ENCODE assay signal across 28 mouse cellular contexts in genomic region chr3:106991334-106991733, GRCm38 (mm10). TPM values are rescaled to one million over a fixed set of nuclear protein-coding genes. Genes with fewer than 3 reads are reported as not detected.
DNase-seq lines count a peak whose midpoint lies in the region; ATAC-seq and TF ChIP-seq lines count a peak whose summit lies in the region.
"Had no signal": no experiment of that assay in that cellular context is flagged by ENCODE, and none has a peak within 500 bp of the region (broad histone marks: within the 10 kb centered on the region; RNA-seq: fewer than 3 reads in every experiment).

No protein-coding gene starts in this region.

- WGBS in intestine, embryonic 15.5 days, result 77% methylated on average over 1 of the region's 1 CpGs
- WGBS in intestine, postnatal 0 days, result 87% methylated on average over 1 of the region's 1 CpGs

- H3K27ac ChIP-seq in CH12.LX (ENCODE audit: insufficient read depth, low read depth), result no peak overlapping the region
- no peak overlapping the region for H3K27ac ChIP-seq in intestine, embryonic 15.5 days
- H3K27ac ChIP-seq in intestine, postnatal 0 days (ENCODE audit: low read depth, low read length), result no peak overlapping the region
- H3K27ac ChIP-seq: embryonic facial prominence, embryonic 12.5 days; embryonic facial prominence, embryonic 15.5 days; gastrocnemius, adult 2 months; heart, embryonic 10.5 days; heart, embryonic 13.5 days; hindbrain, embryonic 15.5 days had no signal

- no peak for TF ChIP-seq RAD21 in CH12.LX (IDR thresholded peaks at IDR 0.05; ENCODE audit: low read depth, low read length)

- no peak for TF ChIP-seq POLR2A in CH12.LX (IDR thresholded peaks at IDR 0.05; ENCODE audit: low read depth, low read length)

- no peaks in the 10 kb centered on the region for H3K36me3 ChIP-seq in megakaryocyte, embryonic 14.5 days (replicated peaks; ENCODE audit: low read length)
- H3K36me3 ChIP-seq in CH12.LX (replicated peaks in 1 of 2; ENCODE audit: control insufficient read depth in 1 of 2, insufficient read depth in 1 of 2, low read length in 1 of 2), result no peaks in the 10 kb centered on the region
- H3K36me3 ChIP-seq in intestine, embryonic 15.5 days, result no peaks in the 10 kb centered on the region
- H3K36me3 ChIP-seq in intestine, postnatal 0 days (ENCODE audit: control insufficient read depth, insufficient read depth), result no peaks in the 10 kb centered on the region
- H3K36me3 ChIP-seq: embryonic facial prominence, embryonic 12.5 days; embryonic facial prominence, embryonic 15.5 days; heart, embryonic 10.5 days; heart, embryonic 13.5 days; hindbrain, embryonic 15.5 days had no signal

- in situ Hi-C loops in CH12.LX (cut with MboI; ENCODE audit: low pct_ligation_motif_present, low pct_unique_long_range_greater_than_20kb, low sequenced_read_pairs), result no loop called here

- TF ChIP-seq CTCF in CH12.LX (conservative IDR thresholded peaks at IDR 0.05 in 1 of 2, IDR thresholded peaks at IDR 0.05 in 1 of 2; ENCODE audit: low read depth in 2 of 2, low read length in 2 of 2), result no peak
- no peak for TF ChIP-seq CTCF in intestine, postnatal 0 days (IDR thresholded peaks at IDR 0.05; ENCODE audit: low read depth)

- no peaks in the 10 kb centered on the region for H3K27me3 ChIP-seq in megakaryocyte, embryonic 14.5 days (replicated peaks)
- no peaks in the 10 kb centered on the region for H3K27me3 ChIP-seq in CH12.LX (replicated peaks)
- no peaks in the 10 kb centered on the region for H3K27me3 ChIP-seq in intestine, embryonic 15.5 days (replicated peaks)
- no peaks in the 10 kb centered on the region for H3K27me3 ChIP-seq in intestine, postnatal 0 days (replicated peaks; ENCODE audit: control insufficient read depth, insufficient read depth, low read length)
- H3K27me3 ChIP-seq: embryonic facial prominence, embryonic 12.5 days; embryonic facial prominence, embryonic 15.5 days; heart, embryonic 13.5 days; hindbrain, embryonic 15.5 days had no signal

- peaks cover 51% of the 10 kb centered on the region for H3K4me1 ChIP-seq in megakaryocyte, embryonic 14.5 days
- H3K4me1 ChIP-seq in CH12.LX (ENCODE audit: control insufficient read depth in 1 of 2, insufficient read depth in 2 of 2), result peaks cover 5 to 22% of the 10 kb centered on the region in 2 experiments; a peak in 3 of 4 replicates
- H3K4me1 ChIP-seq in intestine, embryonic 15.5 days (replicated peaks), result no peaks in the 10 kb centered on the region
- no peaks in the 10 kb centered on the region for H3K4me1 ChIP-seq in intestine, postnatal 0 days (replicated peaks; ENCODE audit: control insufficient read depth, insufficient read depth, low read length)
- H3K4me1 ChIP-seq: embryonic facial prominence, embryonic 12.5 days; embryonic facial prominence, embryonic 15.5 days; heart, embryonic 10.5 days; heart, embryonic 13.5 days; hindbrain, embryonic 15.5 days had no signal

- TF ChIP-seq EP300 in CH12.LX (IDR thresholded peaks at IDR 0.05; ENCODE audit: low read length), result no peak

- H3K4me2 ChIP-seq in CH12.LX (ENCODE audit: insufficient read depth, low read depth, poor library complexity, severe bottlenecking), result peak overlapping the region; percentile 44; the same call in 1 of the 2 replicates
- no peak overlapping the region for H3K4me2 ChIP-seq in intestine, embryonic 15.5 days (replicated peaks)
- H3K4me2 ChIP-seq in intestine, postnatal 0 days (replicated peaks; ENCODE audit: low read depth), result no peak overlapping the region
- H3K4me2 ChIP-seq: embryonic facial prominence, embryonic 12.5 days; embryonic facial prominence, embryonic 15.5 days; heart, embryonic 13.5 days; hindbrain, embryonic 15.5 days had no signal

- no peak for ATAC-seq in megakaryocyte, adult 5-6 weeks (ENCODE audit: poor library complexity, severe bottlenecking)
- no peak for ATAC-seq in intestine, embryonic 15.5 days
- ATAC-seq in intestine, postnatal 0 days, result no peak
- ATAC-seq: forebrain, embryonic 14.5 days; forebrain, postnatal 0 days; Patski had no signal

- H3K4me3 ChIP-seq in megakaryocyte, embryonic 14.5 days (replicated peaks), result peak overlapping the region; percentile 6
- H3K4me3 ChIP-seq in CH12.LX (replicated peaks in 1 of 3; ENCODE audit: low read depth in 2 of 3, low read length in 2 of 3, poor library complexity in 1 of 3), result no peak overlapping the region
- no peak overlapping the region for H3K4me3 ChIP-seq in intestine, embryonic 15.5 days (replicated peaks)
- H3K4me3 ChIP-seq in intestine, postnatal 0 days (ENCODE audit: low read depth, low read length), result no peak overlapping the region
- H3K4me3 ChIP-seq: embryonic facial prominence, embryonic 12.5 days; embryonic facial prominence, embryonic 15.5 days; gastrocnemius, adult 2 months; heart, embryonic 10.5 days; heart, embryonic 13.5 days; hindbrain, embryonic 15.5 days had no signal

- H3K9me3 ChIP-seq in megakaryocyte, embryonic 14.5 days, result no peaks in the 10 kb centered on the region
- no peaks in the 10 kb centered on the region for H3K9me3 ChIP-seq in CH12.LX (replicated peaks; ENCODE audit: low read length)
- H3K9me3 ChIP-seq in intestine, embryonic 15.5 days, result no peaks in the 10 kb centered on the region
- H3K9me3 ChIP-seq in intestine, postnatal 0 days (ENCODE audit: control insufficient read depth), result no peaks in the 10 kb centered on the region
- H3K9me3 ChIP-seq: embryonic facial prominence, embryonic 12.5 days; embryonic facial prominence, embryonic 15.5 days; heart, embryonic 10.5 days; heart, embryonic 13.5 days; hindbrain, embryonic 15.5 days had no signal

- H3K79me2 ChIP-seq in CH12.LX (replicated peaks; ENCODE audit: control insufficient read depth, extremely low read depth, insufficient read depth, poor library complexity, severe bottlenecking), result no peaks in the 10 kb centered on the region

- DNase-seq in 3T3-L1 (ENCODE audit: low read depth, low spot score) (peak; percentile 25), CH12.LX (ENCODE audit: extremely low read depth) (peak; percentile 33)
- peak; percentile 15 for DNase-seq in CD4-positive helper T cell, adult 2 months (ENCODE audit: low read depth, low spot score)
- DNase-seq in kidney, postnatal 36 days, result no peak
- DNase-seq: adrenal gland, postnatal 10 days; adrenal gland, postnatal 36 days; cerebellum, adult 11 months; cerebellum, adult 2 months; cerebellum, adult 9-11 months; cerebellum, postnatal 25 days; forebrain, postnatal 0 days; gastrocnemius, adult 2 months; gastrocnemius, postnatal 14 days; heart, adult 18-20 months; heart, postnatal 14 days; heart, postnatal 4 days; kidney, adult 18-20 months had no signal

- dilution Hi-C loops in CH12.LX (cut with MboI; ENCODE audit: extremely low pct_ligation_motif_present, extremely low pct_unique_long_range_greater_than_20kb, low sequenced_read_pairs), result no loop called here

- H3K9ac ChIP-seq in CH12.LX (ENCODE audit: insufficient read depth, low read depth), result no peak overlapping the region
- no peak overlapping the region for H3K9ac ChIP-seq in intestine, embryonic 15.5 days
- H3K9ac ChIP-seq in intestine, postnatal 0 days (ENCODE audit: low read depth, low read length), result no peak overlapping the region
- H3K9ac ChIP-seq: embryonic facial prominence, embryonic 12.5 days; embryonic facial prominence, embryonic 15.5 days; forebrain, postnatal 0 days; heart, embryonic 13.5 days; hindbrain, embryonic 15.5 days had no signal

TF ChIP-seq in CH12.LX, 34 proteins besides CTCF, POLR2A, EP300 and RAD21:
- TF ChIP-seq HCFC1 (IDR thresholded peaks at IDR 0.05; ENCODE audit: low read depth, low read length) (no peak), IRF4 (IDR thresholded peaks at IDR 0.05; ENCODE audit: low read depth, low read length) (peak; percentile 54; the same call in 1 of the 2 replicates)

RNA-seq across cellular contexts. Expression of gene Kcna3, which starts 44.6 kb away (rescaled TPM):
- 9.2 and 16.7 TPM in 2 replicates for polyA plus RNA-seq in megakaryocyte, embryonic 14.5 days (2012; ENCODE audit: insufficient read depth, low replicate concordance)
- total RNA-seq in megakaryocyte, adult 5-6 weeks (2015), result 13.3 and 17.4 TPM in 2 replicates
- total RNA-seq in megakaryocyte, adult 5-6 weeks (2017), result 5.6 and 6.9 TPM in 2 replicates
- total RNA-seq in CH12.LX (2012; rRNA removed) (0.84 and 0.85 TPM in 2 replicates), CH12.LX (2014; rRNA removed) (not detected in 2 replicates)
- not detected in 2 replicates for polyA plus RNA-seq in CH12.LX (2012; ENCODE audit: insufficient read length, low read depth)
- polyA plus RNA-seq in intestine, embryonic 15.5 days (2015; fragmentation: Nextera tagmentation; extraction: Ambion mirVana), result 0.96 and 1.2 TPM in 2 replicates
- polyA plus RNA-seq in intestine, postnatal 0 days (2015; fragmentation: Nextera tagmentation; extraction: Ambion mirVana), result 0.13 and 0.29 TPM in 2 replicates
- total RNA-seq: gastrocnemius, adult 2 months had no signal
- polyA plus RNA-seq: Patski had no signal

Comparison
In these comparisons a context has a peak if more than half of its experiments do, and no peak if none do; other contexts are left out.
1. DNase-seq: peak in 3T3-L1 (single experiment), CD4-positive helper T cell, adult 2 months (single experiment) and CH12.LX (single experiment); none in kidney, postnatal 36 days (0 of 2).